Mouse (Mus musculus) hindbrain, embryonic 14.5 days (tissue): ENCODE results near the gene Sall4. TPM values are rescaled to one million over a fixed set of nuclear protein-coding genes. Genes with fewer than 3 reads are reported as not detected.

ENCODE experiments used
- ATAC-seq: fragments of 200-750 bp; cut with Nextera tagmentation; 2 replicates; pipeline ENCODE4 v1.8.0; 2017; ENCODE audit warnings: moderate number of reproducible peaks, mild to moderate bottlenecking, moderate TSS enrichment, moderate library complexity; ENCODE audit not compliant: low FRiP score
- DNase-seq: peaks from one replicate; pipeline ENCODE4 v3.0.0-alpha.2; 2015; ENCODE audit warnings: low spot score
- H3K27ac ChIP-seq: fragments of 300-500 bp; sonication (generic); 2 replicates; pipeline ENCODE4 v1.5.1; 2014; ENCODE audit warnings: mild to moderate bottlenecking, moderate library complexity
- H3K27me3 ChIP-seq: fragments of 300-500 bp; sonication (generic); 2 replicates; pipeline ENCODE4 v1.6.1; 2014; ENCODE audit warnings: mild to moderate bottlenecking, low read length, mixed read lengths; ENCODE audit not compliant: control insufficient read depth, insufficient read depth
- H3K36me3 ChIP-seq: fragments of 300-500 bp; sonication (generic); replicated peaks from 2 replicates; pipeline ENCODE4 v1.6.1; 2014; ENCODE audit not compliant: control insufficient read depth, insufficient read depth
- H3K4me1 ChIP-seq: fragments of 300-500 bp; sonication (generic); replicated peaks from 2 replicates; pipeline ENCODE4 v1.6.1; 2014; ENCODE audit warnings: antibody characterized with exemption, low read length, mixed read lengths; ENCODE audit not compliant: control insufficient read depth, insufficient read depth
- H3K4me2 ChIP-seq: fragments of 300-500 bp; sonication (generic); replicated peaks from 2 replicates; pipeline ENCODE4 v1.6.1; 2014; ENCODE audit warnings: mild to moderate bottlenecking, moderate library complexity
- H3K4me3 ChIP-seq: fragments of 300-500 bp; sonication (generic); replicated peaks from 2 replicates; pipeline ENCODE4 v1.5.1; 2014; ENCODE audit warnings: mild to moderate bottlenecking, low read length
- H3K9ac ChIP-seq: fragments of 300-500 bp; sonication (generic); 2 replicates; pipeline ENCODE4 v1.6.1; 2014
- H3K9me3 ChIP-seq: fragments of 300-500 bp; sonication (generic); 2 replicates; pipeline ENCODE4 v1.6.1; 2016; ENCODE audit warnings: low read length; ENCODE audit not compliant: control insufficient read depth
- WGBS: fragments of 180-500 bp; shearing (Covaris S2); extraction: QIAGEN DNeasy Blood & Tissue Kit; methylation state at CpG from one replicate; pipeline ENCODE4 v1.1.7; 2014; 5-methylcytosine and 5-hydroxymethylcytosine counted together
- polyA plus RNA-seq: library from polyadenylated mRNA; unstranded; fragments of >200 nt; fragmentation: Nextera tagmentation; extraction: Ambion mirVana; gene quantifications from 2 replicates; pipeline ENCODE4 v1.2.1, GENCODE M21; 2014

Gene Sall4
- 0.37 and 1.7 TPM in 2 replicates for polyA plus RNA-seq

DNA sequence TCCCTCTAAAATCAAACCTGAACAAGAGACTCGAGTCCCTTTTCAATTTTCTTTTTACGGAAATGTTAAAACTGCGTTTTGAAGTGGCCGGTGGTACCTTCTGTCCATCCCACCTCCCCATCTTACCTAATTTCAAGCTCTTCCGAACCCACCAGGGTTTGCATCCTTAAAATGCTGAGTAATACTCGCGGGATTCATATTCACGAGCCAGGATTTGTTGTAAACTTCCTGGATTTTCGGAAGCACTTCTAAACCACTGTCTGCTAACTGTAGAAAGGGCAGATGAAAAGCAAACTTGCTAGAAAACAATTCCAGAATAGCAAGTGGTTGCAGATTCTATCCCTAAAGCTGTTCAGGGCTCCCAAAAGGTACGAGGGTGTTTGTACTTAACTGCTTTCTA lies at the start of gene Sall4:
Sall4 (minus strand) TSS at position 362 of the 400 bp plus-strand sequence.
- Histone ChIP-seq H3K9ac (peak within 1 kb of the TSS; percentile 62), H3K27me3 (peaks cover 42% of the 10 kb centered on the region), H3K27ac (no peak within 1 kb of the TSS), H3K4me3 (peak within 1 kb of the TSS; percentile 48), H3K4me1 (peaks cover 19% of the 10 kb centered on the region), H3K9me3 (no peaks in the 10 kb centered on the region), H3K4me2 (peak within 1 kb of the TSS; percentile 92), H3K36me3 (no peaks in the 10 kb centered on the region)
- no peak for ATAC-seq
- DNase-seq: no peak
- 13% methylated on average over 10 of the region's 10 CpGs for WGBS

DNA sequence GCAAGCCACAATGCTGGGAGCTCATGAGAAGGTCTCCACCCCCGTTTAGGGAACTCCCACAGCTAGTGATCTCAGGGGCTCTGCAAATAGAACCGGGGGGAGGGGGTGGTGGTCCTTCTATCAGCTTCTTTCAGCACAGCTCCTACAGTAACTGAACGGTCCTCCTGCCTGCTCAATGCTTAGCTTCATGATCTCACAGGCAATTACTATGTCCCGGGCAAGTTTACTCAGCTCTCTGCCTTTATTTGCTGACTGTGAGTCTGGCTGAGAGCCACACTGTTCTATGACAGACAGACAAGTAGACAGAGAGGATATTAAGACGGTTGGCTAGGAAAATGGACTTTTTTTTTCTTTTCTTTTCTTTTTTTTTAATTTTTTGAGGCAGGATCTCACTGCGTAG lies 45.5 kb upstream of the Sall4 start:
- no peak overlapping the region for H3K9ac ChIP-seq
- no peak overlapping the region for H3K4me2 ChIP-seq
- WGBS: 54% methylated on average over 6 of the region's 6 CpGs
- no peak for DNase-seq
- no peaks in the 10 kb centered on the region; the same call in 1 of the 2 replicates for H3K27me3 ChIP-seq
- no peak overlapping the region for H3K27ac ChIP-seq
- no peaks in the 10 kb centered on the region for H3K9me3 ChIP-seq
- H3K4me1 ChIP-seq: no peaks in the 10 kb centered on the region
- H3K36me3 ChIP-seq: no peaks in the 10 kb centered on the region
- H3K4me3 ChIP-seq: no peak overlapping the region
- ATAC-seq: no peak

DNA sequence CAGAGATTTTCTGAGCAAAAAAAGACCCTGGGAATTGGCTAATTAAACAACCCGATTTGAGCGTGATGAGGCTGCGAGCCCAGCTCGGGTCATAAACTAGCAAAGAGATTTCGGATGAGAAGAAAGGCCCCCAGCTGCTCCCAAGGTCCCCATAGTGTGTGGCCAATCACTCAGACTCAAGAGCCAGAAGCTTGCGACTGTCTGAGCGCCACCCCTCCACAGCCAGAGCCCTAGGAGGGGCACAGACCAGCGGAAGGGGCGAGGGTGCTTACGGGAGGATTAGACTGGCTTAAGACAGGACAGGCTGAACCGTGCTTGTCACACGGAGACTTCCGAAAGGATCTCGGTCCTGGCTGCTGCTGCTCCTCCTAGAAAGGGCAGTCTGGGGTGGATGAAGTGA lies 42.2 kb upstream of the Sall4 start:
- H3K27me3 ChIP-seq: no peaks in the 10 kb centered on the region; the same call in 1 of the 2 replicates

DNA sequence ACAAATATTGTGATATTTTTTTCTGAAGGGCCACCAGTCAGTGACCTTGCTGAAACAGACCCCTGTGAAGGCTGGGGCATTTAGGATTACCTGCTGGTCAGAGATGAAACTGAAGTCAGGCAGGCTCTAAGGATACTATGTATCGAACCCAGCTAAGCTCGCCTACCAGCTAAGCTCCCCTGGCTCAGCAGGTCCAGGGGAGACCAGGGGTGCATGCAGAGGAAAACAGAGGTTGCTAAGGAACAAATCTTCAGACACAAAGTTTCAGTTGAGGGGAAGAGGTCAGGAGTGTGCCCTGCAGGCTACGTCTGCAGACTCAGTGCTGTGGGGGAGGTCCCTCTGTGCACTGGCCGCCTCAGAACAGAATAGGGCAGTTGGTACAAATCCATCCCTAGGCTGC lies 39.9 kb upstream of the Sall4 start:
- H3K36me3 ChIP-seq: no peaks in the 10 kb centered on the region
- H3K9me3 ChIP-seq: no peaks in the 10 kb centered on the region
- H3K4me1 ChIP-seq: 0 out of 2 replicates have a peak, but pooled peaks cover 3% of the 10 kb centered on the region
- WGBS: 17% methylated on average over 4 of the region's 4 CpGs
- no peak for ATAC-seq
- H3K4me2 ChIP-seq: no peak overlapping the region
- H3K27ac ChIP-seq: no peak overlapping the region
- no peak overlapping the region for H3K4me3 ChIP-seq
- no peak overlapping the region for H3K9ac ChIP-seq
- H3K27me3 ChIP-seq: no peaks in the 10 kb centered on the region; the same call in 1 of the 2 replicates
- DNase-seq: no peak

More for the DNA sequence above, 42.2 kb upstream of the Sall4 start:
- Histone ChIP-seq H3K27ac (no peak overlapping the region), H3K4me3 (no peak overlapping the region), H3K9ac (no peak overlapping the region), H3K4me1 (0 out of 2 replicates have a peak, but pooled peaks cover 3% of the 10 kb centered on the region), H3K36me3 (no peaks in the 10 kb centered on the region), H3K9me3 (no peaks in the 10 kb centered on the region), H3K4me2 (peak overlapping the region; percentile 33)
- DNase-seq: no peak
- WGBS: 4% methylated on average over 14 of the region's 14 CpGs
- ATAC-seq: peak; percentile 24; the same call in 1 of the 2 replicates

DNA sequence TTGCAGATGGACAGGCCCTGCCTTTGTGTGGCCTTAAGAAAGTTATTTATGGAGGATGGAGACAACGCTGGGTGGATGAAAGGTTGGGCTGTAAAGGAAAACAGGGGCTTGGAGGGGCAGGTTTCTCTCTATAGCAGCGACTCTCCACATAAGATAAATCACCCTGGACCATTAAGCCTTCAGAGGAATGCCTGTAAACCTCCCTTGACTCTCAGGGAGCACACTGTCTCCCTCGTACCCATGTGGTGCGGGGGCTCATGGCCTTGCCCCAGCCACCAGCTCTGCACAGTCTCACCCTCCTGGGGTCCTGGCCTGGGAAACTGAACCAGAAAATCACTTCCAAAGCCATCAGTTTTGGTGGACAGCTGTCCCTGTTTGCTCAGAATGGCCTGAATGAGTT lies 36.1 kb upstream of the Sall4 start:
- DNase-seq: no peak
- Histone ChIP-seq H3K36me3 (no peaks in the 10 kb centered on the region), H3K27me3 (no peaks in the 10 kb centered on the region), H3K4me3 (no peak overlapping the region), H3K27ac (no peak overlapping the region), H3K4me2 (no peak overlapping the region), H3K4me1 (0 out of 2 replicates have a peak, but pooled peaks cover 3% of the 10 kb centered on the region), H3K9ac (no peak overlapping the region), H3K9me3 (no peaks in the 10 kb centered on the region)
- no peak for ATAC-seq
- 67% methylated on average over 4 of the region's 4 CpGs for WGBS

DNA sequence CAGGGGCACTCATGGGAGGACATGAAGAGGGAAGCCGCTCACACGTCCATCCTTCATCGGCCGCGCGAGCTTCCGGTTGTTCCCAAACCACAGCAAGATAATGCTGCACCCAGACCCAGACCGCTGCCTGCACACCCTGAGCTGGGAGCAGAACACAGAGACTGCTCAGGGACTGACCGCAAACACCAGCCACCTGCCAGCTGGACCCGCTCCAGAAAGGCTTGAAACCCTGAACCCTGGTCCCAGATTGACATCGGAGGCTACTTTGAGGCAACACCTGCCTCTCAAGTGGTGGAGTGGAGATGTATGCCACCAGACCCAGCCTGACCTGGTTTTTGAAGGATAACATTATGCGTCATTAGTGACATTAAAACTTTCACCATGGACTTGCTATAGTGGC lies 31.6 kb upstream of the Sall4 start:
- 90% methylated on average over 12 of the region's 12 CpGs for WGBS
- ATAC-seq: no peak
- H3K27ac ChIP-seq: no peak overlapping the region

DNA sequence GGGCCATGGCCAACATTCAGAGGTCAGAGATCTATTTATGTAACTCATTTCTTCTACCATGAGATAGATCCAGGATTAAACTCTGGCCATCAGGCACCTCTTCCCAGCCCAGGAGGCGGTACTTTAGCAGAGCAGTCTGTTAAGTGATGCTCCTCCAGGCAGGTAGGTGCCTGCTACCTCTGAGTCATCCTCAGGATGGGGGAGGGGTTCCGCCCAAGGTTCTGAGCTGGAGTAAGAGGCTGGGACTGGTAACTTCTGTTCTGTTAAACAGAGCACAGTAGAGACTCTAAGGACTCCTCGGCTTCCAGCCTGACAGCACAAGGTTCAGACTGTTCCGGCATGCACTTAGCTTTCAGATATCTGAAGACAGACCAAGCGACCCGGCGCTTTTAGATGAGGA lies 31.2 kb upstream of the Sall4 start:
- ATAC-seq (no peak), DNase-seq (no peak)
- H3K9ac ChIP-seq: no peak overlapping the region
- no peaks in the 10 kb centered on the region for H3K27me3 ChIP-seq
- no peaks in the 10 kb centered on the region for H3K36me3 ChIP-seq
- H3K4me1 ChIP-seq: no peaks in the 10 kb centered on the region
- 90% methylated on average over 7 of the region's 7 CpGs for WGBS
- H3K4me2 ChIP-seq: no peak overlapping the region
- no peak overlapping the region for H3K4me3 ChIP-seq
- no peaks in the 10 kb centered on the region for H3K9me3 ChIP-seq
- no peak overlapping the region for H3K27ac ChIP-seq

More for the DNA sequence above, 31.6 kb upstream of the Sall4 start:
- no peak overlapping the region for H3K4me2 ChIP-seq
- H3K9me3 ChIP-seq: no peaks in the 10 kb centered on the region
- H3K9ac ChIP-seq: no peak overlapping the region
- no peak overlapping the region for H3K4me3 ChIP-seq
- DNase-seq: no peak
- H3K27me3 ChIP-seq: no peaks in the 10 kb centered on the region
- no peaks in the 10 kb centered on the region for H3K4me1 ChIP-seq
- H3K36me3 ChIP-seq: no peaks in the 10 kb centered on the region

DNA sequence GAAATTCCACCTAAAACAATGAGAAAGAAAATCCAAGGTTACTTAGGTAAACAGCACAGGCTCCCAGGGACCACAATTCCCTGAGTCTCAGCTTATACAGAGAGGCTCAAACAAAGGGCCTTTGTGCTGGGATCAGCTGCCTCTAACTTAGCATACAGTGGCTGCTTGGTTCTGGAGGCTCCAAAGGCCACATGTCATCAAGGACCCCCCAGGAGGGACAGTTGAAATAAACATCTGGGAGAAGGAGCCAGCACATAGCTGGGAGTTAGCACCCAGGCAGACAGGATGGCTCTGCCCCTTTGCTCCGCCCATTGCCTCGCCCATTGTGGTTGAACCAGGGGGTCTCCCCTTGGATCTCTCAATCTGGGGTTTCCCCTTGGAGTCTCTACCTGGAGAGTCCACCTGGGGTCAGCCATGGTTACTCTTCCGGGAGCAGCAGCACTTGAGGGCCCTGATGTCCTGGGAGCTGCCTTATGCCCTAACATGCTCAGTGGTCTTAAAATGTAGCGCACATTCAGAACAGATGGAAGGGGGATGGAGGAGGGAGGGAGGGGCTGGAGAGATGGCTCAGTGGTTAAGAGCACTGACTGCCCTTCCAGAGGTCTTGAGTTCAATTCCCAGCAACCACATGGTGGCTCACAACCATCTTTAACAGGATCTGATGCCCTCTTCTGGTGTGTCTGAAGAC lies 23.5 kb upstream of the Sall4 start:
- H3K36me3 ChIP-seq: no peaks in the 10 kb centered on the region
- H3K27me3 ChIP-seq: no peaks in the 10 kb centered on the region
- H3K4me3 ChIP-seq: no peak overlapping the region
- DNase-seq (no peak), ATAC-seq (no peak; the same call in 1 of the 2 replicates)
- no peak overlapping the region for H3K27ac ChIP-seq
- no peaks in the 10 kb centered on the region for H3K4me1 ChIP-seq
- no peak overlapping the region for H3K9ac ChIP-seq
- no peaks in the 10 kb centered on the region for H3K9me3 ChIP-seq
- no peak overlapping the region for H3K4me2 ChIP-seq
- WGBS: 47% methylated on average over 4 of the region's 4 CpGs

DNA sequence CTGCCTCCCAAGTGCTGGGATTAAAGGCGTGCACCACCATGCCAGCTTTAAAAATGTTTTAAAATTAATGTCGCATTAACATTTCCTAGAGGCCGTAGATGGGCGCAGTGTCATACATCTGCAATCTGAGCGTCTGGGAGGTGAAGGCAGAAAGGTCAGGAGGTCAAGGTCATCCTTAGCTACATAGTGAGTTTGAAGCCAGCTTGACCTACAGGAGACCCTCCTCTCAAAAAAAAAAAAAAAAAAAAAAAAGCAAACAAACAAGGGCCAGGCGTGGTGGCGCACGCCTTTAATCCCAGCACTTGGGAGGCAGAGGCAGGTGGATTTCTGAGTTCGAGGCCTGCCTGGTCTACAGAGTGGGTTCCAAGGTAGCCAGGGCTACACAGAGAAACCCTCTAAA lies 18.4 kb upstream of the Sall4 start:
- Histone ChIP-seq H3K4me3 (no peak overlapping the region), H3K4me2 (no peak overlapping the region), H3K9me3 (no peaks in the 10 kb centered on the region), H3K36me3 (no peaks in the 10 kb centered on the region), H3K4me1 (no peaks in the 10 kb centered on the region), H3K27ac (no peak overlapping the region), H3K9ac (no peak overlapping the region), H3K27me3 (no peaks in the 10 kb centered on the region)
- no peak for ATAC-seq
- 95% methylated on average over 9 of the region's 9 CpGs for WGBS
- DNase-seq: no peak
